Comparison of ENCODE assay signal across 15 mouse cellular contexts in the genomic region with DNA sequence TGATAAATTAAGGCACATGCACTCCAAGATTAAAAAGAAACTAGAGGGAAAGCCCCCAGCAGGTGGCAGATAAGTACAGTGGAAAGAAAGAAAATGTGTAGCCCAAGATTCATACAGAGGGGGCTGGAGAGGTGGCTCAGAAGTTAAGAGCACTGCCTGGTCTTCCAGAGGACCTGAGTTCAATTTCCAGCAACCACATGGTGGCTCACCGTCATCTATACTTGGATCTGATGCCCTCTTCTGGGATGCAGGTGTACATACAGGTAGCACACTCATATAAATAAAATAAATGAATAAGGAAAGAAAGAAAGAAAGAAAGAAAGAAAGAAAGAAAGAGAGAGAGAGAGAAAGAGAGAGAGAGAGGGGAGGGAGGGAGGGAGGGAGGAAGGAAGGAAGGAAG. TPM values are rescaled to one million over a fixed set of nuclear protein-coding genes. Genes with fewer than 3 reads are reported as not detected.
DNase-seq lines count a peak whose midpoint lies in the region; ATAC-seq and TF ChIP-seq lines count a peak whose summit lies in the region.
"Had no signal": no experiment of that assay in that cellular context is flagged by ENCODE, and none has a peak within 500 bp of the region (broad histone marks: within the 10 kb centered on the region; RNA-seq: fewer than 3 reads in every experiment).

No protein-coding gene starts in this region.

- no peaks in the 10 kb centered on the region for H3K9me3 ChIP-seq in stomach, postnatal 0 days (ENCODE audit: control insufficient read depth, low read length)
- H3K9me3 ChIP-seq: heart, embryonic 12.5 days; limb, embryonic 13.5 days; midbrain, embryonic 13.5 days; stomach, embryonic 15.5 days had no signal

- no peak overlapping the region for H3K4me2 ChIP-seq in stomach, postnatal 0 days (replicated peaks; ENCODE audit: low read depth)
- H3K4me2 ChIP-seq: heart, embryonic 12.5 days; limb, embryonic 13.5 days; midbrain, embryonic 13.5 days; stomach, embryonic 15.5 days had no signal

- no peak for TF ChIP-seq POLR2A in kidney, adult 2 months (IDR thresholded peaks at IDR 0.05; ENCODE audit: low read depth, low read length)

- no peak for DNase-seq in kidney, adult 2 months
- DNase-seq in kidney, postnatal 4 days = no peak
- peak; percentile 14 for DNase-seq in thymus, postnatal 25 days
- DNase-seq in thymus, postnatal 4 days = no peak
- peak; percentile 49 for DNase-seq in R1 (ENCODE audit: low read depth, low spot score)
- no peak for DNase-seq in stomach, postnatal 0 days (ENCODE audit: low spot score)
- no peak for DNase-seq in neural tube, embryonic 10.5 days (ENCODE audit: extremely low spot score, low spot score)
- DNase-seq in natural killer cell, adult 2 months (ENCODE audit: low spot score in 2 of 2) = no peak

- WGBS in kidney, adult 2 months = 5% methylated on average over 1 of the region's 1 CpGs
- WGBS in stomach, postnatal 0 days = 21% methylated on average over 1 of the region's 1 CpGs

- TF ChIP-seq CTCF in kidney, adult 2 months (conservative IDR thresholded peaks at IDR 0.05; ENCODE audit: insufficient read depth, insufficient read length, low read depth, low read length) = 0 out of 2 replicates have a peak, but pooled peaks have one; percentile 15
- peak; percentile 35 for TF ChIP-seq CTCF in stomach, postnatal 0 days (IDR thresholded peaks at IDR 0.05; ENCODE audit: low read depth)

- no peak overlapping the region for H3K4me3 ChIP-seq in kidney, adult 2 months (ENCODE audit: insufficient read depth, low read depth, low read length)
- no peak overlapping the region for H3K4me3 ChIP-seq in stomach, postnatal 0 days (ENCODE audit: low read depth, low read length)
- H3K4me3 ChIP-seq: heart, embryonic 12.5 days; limb, embryonic 13.5 days; midbrain, embryonic 13.5 days; stomach, embryonic 15.5 days had no signal

- ATAC-seq in stomach, postnatal 0 days (ENCODE audit: low FRiP score, low TSS enrichment) = no peak

- no peak overlapping the region for H3K27ac ChIP-seq in kidney, adult 2 months (ENCODE audit: insufficient read depth, low read depth, low read length)
- no peak overlapping the region for H3K27ac ChIP-seq in stomach, postnatal 0 days (replicated peaks)
- H3K27ac ChIP-seq: limb, embryonic 13.5 days; midbrain, embryonic 13.5 days; stomach, embryonic 15.5 days had no signal

- no peaks in the 10 kb centered on the region for H3K36me3 ChIP-seq in kidney, adult 2 months (ENCODE audit: control insufficient read depth, insufficient read depth, low read length)
- H3K36me3 ChIP-seq in stomach, postnatal 0 days (ENCODE audit: control insufficient read depth, insufficient read depth, low read length) = no peaks in the 10 kb centered on the region
- H3K36me3 ChIP-seq: heart, embryonic 12.5 days; limb, embryonic 13.5 days; midbrain, embryonic 13.5 days; stomach, embryonic 15.5 days had no signal

- TF ChIP-seq EP300 in stomach, postnatal 0 days (optimal IDR thresholded peaks at IDR 0.05) = no peak

- H3K27me3 ChIP-seq in kidney, adult 2 months (replicated peaks; ENCODE audit: control insufficient read depth, insufficient read depth, low read length) = no peaks in the 10 kb centered on the region
- no peaks in the 10 kb centered on the region for H3K27me3 ChIP-seq in stomach, postnatal 0 days (ENCODE audit: control insufficient read depth, insufficient read depth, low read length)
- H3K27me3 ChIP-seq: midbrain, embryonic 13.5 days; stomach, embryonic 15.5 days had no signal

- no peak overlapping the region for H3K9ac ChIP-seq in stomach, postnatal 0 days (ENCODE audit: low read length)
- H3K9ac ChIP-seq: heart, embryonic 12.5 days; limb, embryonic 13.5 days; midbrain, embryonic 13.5 days; stomach, embryonic 15.5 days had no signal

- H3K4me1 ChIP-seq in kidney, adult 2 months (ENCODE audit: control insufficient read depth, insufficient read depth, low read length) = no peaks in the 10 kb centered on the region; the same call in 1 of the 2 replicates
- H3K4me1 ChIP-seq in stomach, postnatal 0 days (replicated peaks; ENCODE audit: control insufficient read depth, insufficient read depth) = no peaks in the 10 kb centered on the region
- H3K4me1 ChIP-seq: heart, embryonic 12.5 days; limb, embryonic 13.5 days; midbrain, embryonic 13.5 days; stomach, embryonic 15.5 days had no signal

RNA-seq across cellular contexts. Expression of a gene that starts 7.2 kb away (rescaled TPM):
- polyA plus RNA-seq in kidney, adult 2 months (2012; rRNA removed) = 461 and 477 TPM in 2 replicates
- polyA plus RNA-seq in stomach, postnatal 0 days (2015; fragmentation: Nextera tagmentation; extraction: Ambion mirVana) = 28.2 and 35.7 TPM in 2 replicates

RNA-seq across cellular contexts. Expression of a gene that starts 13.6 kb away (rescaled TPM):
- not detected in 2 replicates for polyA plus RNA-seq in kidney, adult 2 months (2012; rRNA removed)
- polyA plus RNA-seq in stomach, postnatal 0 days (2015; fragmentation: Nextera tagmentation; extraction: Ambion mirVana) = not detected in 2 replicates
- polyA plus RNA-seq: gonadal fat pad, adult 2 months; heart, embryonic 12.5 days; kidney, embryonic 16.5 days; stomach, embryonic 15.5 days; thymus, postnatal 0 days had no signal

Comparison
In these comparisons a context has a peak if more than half of its experiments do, and no peak if none do; other contexts are left out.
1. DNase-seq: peak in thymus, postnatal 25 days (single experiment) and R1 (single experiment); none in kidney, adult 2 months (single experiment), kidney, postnatal 4 days (0 of 2), thymus, postnatal 4 days (single experiment), stomach, postnatal 0 days (single experiment), neural tube, embryonic 10.5 days (single experiment) and natural killer cell, adult 2 months (0 of 2).
2. RNA of a gene that starts 7.2 kb away (polyA plus RNA-seq): 461 to 477 TPM in kidney, adult 2 months; 28.2 to 35.7 TPM in stomach, postnatal 0 days; every median in the first group is over 10 times any median in the second.